Mouse (Mus musculus) adrenal gland, postnatal 4 days (tissue): Measurements from ENCODE around the gene Xpnpep1. TPM values are rescaled to one million over a fixed set of nuclear protein-coding genes. Genes with fewer than 3 reads are reported as not detected.

ENCODE experiments used
- DNase-seq, 2 experiments: peaks; one replicate each; pipeline ENCODE4 v3.0.0; 2021 to 2022; ENCODE audit warnings: low spot score in 2 of 2, mixed read lengths in 2 of 2
- microRNA-seq: library from miRNA; unstranded; fragments of <30 nt; microRNA quantifications from one replicate; pipeline ENCODE4 v1.2.0, GENCODE M21; 2021
- total RNA-seq, 2 experiments: library from RNA; stranded (reverse); gene quantifications; 2 replicates each; pipeline ENCODE4 v1.2.3; 2021

Xpnpep1 gene
- total RNA-seq, 2 experiments from 2014 or later, result 112 to 117 TPM

GRCm38 (mm10) chr19:53003554-53004365 is 36.3 kb downstream of the Xpnpep1 start:
- DNase-seq, result no peak

DNA sequence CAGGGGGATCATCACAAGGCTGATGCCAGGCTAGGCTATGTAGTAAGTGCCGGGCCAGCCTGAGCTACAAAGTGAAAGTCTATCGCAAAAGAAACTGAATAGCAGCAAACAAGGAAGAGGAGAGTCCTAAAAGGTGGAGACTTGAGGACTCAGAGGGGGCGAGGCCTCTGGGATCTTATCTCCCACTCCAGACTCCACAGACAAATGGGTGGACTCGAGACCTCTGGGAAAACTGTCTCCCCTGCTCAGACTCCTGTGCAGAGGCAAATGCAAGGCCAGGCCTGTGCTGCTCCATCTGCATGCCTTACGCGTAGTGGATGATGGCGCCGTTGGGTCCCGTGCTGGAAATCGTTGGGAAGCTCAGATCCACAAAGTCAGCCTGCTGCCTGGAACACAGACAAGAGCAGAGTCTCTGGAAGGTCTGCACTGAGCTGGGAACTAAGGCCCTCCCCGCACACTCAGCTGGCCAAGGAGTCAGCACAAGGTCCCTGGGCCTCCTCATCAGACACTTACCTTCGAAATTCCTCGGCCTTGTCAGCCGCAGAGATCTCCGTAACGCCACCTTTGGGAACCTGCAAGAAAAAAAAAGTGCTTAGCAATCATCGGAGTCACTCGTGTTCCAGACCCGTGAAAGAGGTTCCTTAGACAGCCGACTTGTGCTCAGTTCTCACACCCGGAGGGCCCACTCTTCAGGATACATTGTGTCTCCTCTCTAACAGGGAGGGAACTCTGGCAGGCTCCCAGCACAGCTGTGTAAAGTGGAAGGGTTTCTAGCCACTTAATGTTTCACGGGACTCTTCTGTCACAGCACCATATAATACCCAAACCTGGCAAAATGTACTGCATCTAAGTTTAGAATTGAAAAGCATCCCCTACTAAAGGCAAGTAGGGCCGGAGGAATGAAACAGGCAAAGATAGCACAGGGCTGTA is 37.6 kb downstream of the Xpnpep1 start:
- DNase-seq, result no peak

DNA sequence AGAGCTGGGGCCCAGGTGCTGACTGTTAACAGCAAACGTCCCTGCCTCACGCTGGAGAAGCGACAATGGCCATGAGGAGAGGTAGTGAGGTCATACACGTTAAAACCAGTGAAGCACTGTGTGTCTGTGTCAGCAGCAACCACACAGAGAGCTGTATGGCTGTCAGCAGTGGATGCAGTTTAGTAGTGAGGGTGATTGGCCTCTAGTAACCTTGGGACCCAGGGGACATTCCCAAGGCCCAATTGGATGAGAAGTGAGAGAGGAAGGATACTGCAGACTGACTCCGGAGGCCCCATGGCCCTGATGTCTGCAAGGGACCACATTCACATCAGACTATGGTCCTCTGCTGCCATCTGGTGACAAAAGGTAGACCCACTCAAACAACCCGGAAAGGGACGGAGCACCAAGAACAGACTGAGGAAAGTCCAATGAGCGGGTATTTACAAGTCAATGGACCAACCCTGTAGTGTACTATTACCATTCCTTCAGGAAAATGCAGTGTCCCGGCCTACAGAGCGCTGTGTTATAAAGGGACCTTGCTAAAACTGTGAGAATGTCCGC is 47.1 kb downstream of the Xpnpep1 start:
- DNase-seq, result no peak

- DNase-seq, result no peak
Measured at GRCm38 (mm10) chr19:52991924-52992323, 48.1 kb downstream of the Xpnpep1 start.

DNA sequence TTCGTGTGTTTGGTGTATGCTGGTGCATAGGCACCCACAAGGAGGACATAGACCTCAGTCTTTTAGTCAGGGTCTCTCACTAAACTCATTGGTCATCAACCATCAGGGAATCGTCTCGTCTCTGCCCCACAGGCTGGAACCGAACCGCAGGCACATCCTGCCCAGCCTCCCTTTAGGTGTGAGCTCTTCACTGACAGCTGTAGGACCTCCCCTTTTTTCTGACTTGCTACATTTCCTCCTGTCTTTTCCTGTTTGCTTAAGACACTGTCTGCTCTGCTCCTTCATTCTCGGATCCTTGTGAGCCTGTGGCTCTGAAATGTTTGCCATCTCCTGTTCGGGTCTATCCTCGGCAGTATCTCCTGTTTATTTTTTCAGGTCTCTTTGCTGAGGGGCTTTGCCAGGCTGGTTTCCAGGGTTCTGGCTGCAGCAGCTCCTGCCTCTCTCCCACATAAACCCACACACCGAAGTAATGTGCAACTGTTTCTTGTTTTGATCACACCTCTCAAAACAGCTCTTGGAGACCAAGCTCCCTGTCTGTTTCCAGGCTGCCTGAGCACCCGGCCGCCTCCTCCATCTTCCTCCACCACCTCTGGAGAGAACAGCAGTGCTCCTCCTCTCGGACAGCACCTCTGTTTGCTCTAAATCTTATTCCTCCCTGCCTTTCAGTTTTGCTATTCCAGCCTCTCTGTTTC is 60.8 kb downstream of the Xpnpep1 start:
- no peak for DNase-seq

GRCm38 (mm10) chr19:52975564-52976185 is 64.3 kb downstream of the Xpnpep1 start:
- DNase-seq, result peak; percentile 27 to 55

DNA sequence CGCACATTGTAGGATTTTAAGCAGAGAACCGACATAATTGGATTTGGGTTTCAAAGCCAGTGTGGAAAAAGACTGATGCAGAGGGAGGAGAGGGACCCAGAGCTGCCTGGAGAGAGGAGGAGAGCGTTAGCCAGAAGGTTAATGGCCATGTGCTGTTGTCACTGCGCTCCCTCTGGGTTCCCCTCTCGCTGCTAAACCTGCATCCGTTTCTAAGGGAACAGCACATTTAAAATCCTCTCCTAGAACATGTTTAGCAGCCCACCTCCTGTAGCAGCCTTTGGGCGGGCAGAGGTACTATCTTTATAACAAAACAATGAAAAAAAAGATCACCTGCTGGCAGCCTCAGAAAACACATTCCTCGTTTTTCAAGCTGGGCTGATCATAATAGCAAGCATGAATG is 73.7 kb downstream of the Xpnpep1 start:
- no peak for DNase-seq

DNA sequence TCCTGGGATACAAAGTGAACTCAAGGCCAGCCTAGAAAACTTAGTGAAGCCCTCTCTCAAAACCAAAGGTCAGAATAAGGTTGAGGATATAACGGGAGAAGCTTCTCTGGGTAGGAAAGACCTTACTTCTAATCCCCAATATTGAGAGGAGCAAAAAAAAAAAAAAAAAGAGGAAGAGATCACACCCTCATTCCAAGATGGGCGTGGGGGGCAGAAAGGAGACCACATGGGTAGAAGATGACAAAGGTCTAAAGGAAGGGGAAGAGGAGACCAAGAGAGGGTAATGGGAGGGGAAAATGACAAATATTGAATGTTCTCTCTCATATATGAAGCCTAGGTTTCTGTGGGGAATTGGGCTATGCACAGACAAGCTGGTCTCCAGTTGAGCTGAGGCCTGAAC is 77.3 kb downstream of the Xpnpep1 start:
- DNase-seq, result no peak

GRCm38 (mm10) chr19:52922678-52923495 is 117.1 kb downstream of the Xpnpep1 start:
- peak in 1 of 2 experiments; percentile 12 for DNase-seq

GRCm38 (mm10) chr19:52904182-52904581 is 135.8 kb downstream of the Xpnpep1 start:
- no peak for DNase-seq

- DNase-seq, result no peak
Measured at GRCm38 (mm10) chr19:52891807-52892442, 148.1 kb downstream of the Xpnpep1 start.

Small RNAs within 50 kb of the gene (microRNA-seq; reads per million reads assigned to microRNA genes)
- gene Mir6407, result not detected

Other genes starting within 250 kb of the Xpnpep1 start
- 10 to 100 TPM; 81.7 to 87.2 TPM for gene Add3, start 100.2 kb upstream of the Xpnpep1 start, total RNA-seq